Mouse (Mus musculus): ENCODE measurements at regions not wholly inside any gene's neighbourhood (a gene's known extent, or its start where the extent isn't known, plus 50 kb on each side); places are given as distances from the start of the nearest gene placed in this dataset.

GRCm38 (mm10) chr11:42822835-42823234, 212.7 kb upstream of the Gm9972 start:
- no peaks in the 10 kb centered on the region for H3K4me1 ChIP-seq (replicated peaks; ENCODE audit: control insufficient read depth, insufficient read depth, low read length)
- H3K4me2 ChIP-seq (replicated peaks; ENCODE audit: low read depth), result no peak overlapping the region
- H3K4me3 ChIP-seq (ENCODE audit: low read depth, low read length), result no peak overlapping the region
- no peak for TF ChIP-seq CTCF (IDR thresholded peaks at IDR 0.05; ENCODE audit: low read depth)
- no peaks in the 10 kb centered on the region for H3K27me3 ChIP-seq (replicated peaks; ENCODE audit: control insufficient read depth, insufficient read depth, low read length)
- no peak overlapping the region for H3K9ac ChIP-seq (ENCODE audit: low read depth, low read length)
- WGBS, result 50% methylated on average over 1 of the region's 1 CpGs
- H3K27ac ChIP-seq (ENCODE audit: low read depth, low read length), result no peak overlapping the region
- H3K9me3 ChIP-seq (ENCODE audit: control insufficient read depth), result no peaks in the 10 kb centered on the region
- ATAC-seq, result no peak
- no peaks in the 10 kb centered on the region for H3K36me3 ChIP-seq (ENCODE audit: control insufficient read depth, insufficient read depth)

GRCm38 (mm10) chr11:42845795-42846194, 189.8 kb upstream of the Gm9972 start:
- no peak overlapping the region for H3K9ac ChIP-seq (ENCODE audit: low read depth, low read length)
- no peaks in the 10 kb centered on the region for H3K27me3 ChIP-seq (replicated peaks; ENCODE audit: control insufficient read depth, insufficient read depth, low read length)
- no peak overlapping the region for H3K4me2 ChIP-seq (replicated peaks; ENCODE audit: low read depth)
- no peaks in the 10 kb centered on the region for H3K36me3 ChIP-seq (ENCODE audit: control insufficient read depth, insufficient read depth)
- H3K27ac ChIP-seq (ENCODE audit: low read depth, low read length), result no peak overlapping the region
- no peak for TF ChIP-seq CTCF (IDR thresholded peaks at IDR 0.05; ENCODE audit: low read depth)
- no peak overlapping the region for H3K4me3 ChIP-seq (ENCODE audit: low read depth, low read length)
- no peak for ATAC-seq
- 69% methylated on average over 1 of the region's 1 CpGs for WGBS
- no peaks in the 10 kb centered on the region for H3K4me1 ChIP-seq (replicated peaks; ENCODE audit: control insufficient read depth, insufficient read depth, low read length)
- H3K9me3 ChIP-seq (ENCODE audit: control insufficient read depth), result no peaks in the 10 kb centered on the region

- Histone ChIP-seq H3K9ac (ENCODE audit: low read depth, low read length) (no peak overlapping the region), H3K36me3 (ENCODE audit: control insufficient read depth, insufficient read depth) (no peaks in the 10 kb centered on the region), H3K9me3 (ENCODE audit: control insufficient read depth) (no peaks in the 10 kb centered on the region), H3K4me2 (replicated peaks; ENCODE audit: low read depth) (no peak overlapping the region), H3K4me3 (ENCODE audit: low read depth, low read length) (no peak overlapping the region), H3K4me1 (replicated peaks; ENCODE audit: control insufficient read depth, insufficient read depth, low read length) (no peaks in the 10 kb centered on the region), H3K27ac (ENCODE audit: low read depth, low read length) (no peak overlapping the region), H3K27me3 (replicated peaks; ENCODE audit: control insufficient read depth, insufficient read depth, low read length) (no peaks in the 10 kb centered on the region)
- ATAC-seq, result no peak
- 93% methylated on average over 4 of the region's 4 CpGs for WGBS
- TF ChIP-seq CTCF (IDR thresholded peaks at IDR 0.05; ENCODE audit: low read depth), result no peak
Measured at GRCm38 (mm10) chr11:42854411-42854810, 181.1 kb upstream of the Gm9972 start.

GRCm38 (mm10) chr11:42857687-42858086, 177.9 kb upstream of the Gm9972 start:
- H3K9me3 ChIP-seq (ENCODE audit: control insufficient read depth), result no peaks in the 10 kb centered on the region
- no peak overlapping the region for H3K4me3 ChIP-seq (ENCODE audit: low read depth, low read length)
- no peaks in the 10 kb centered on the region for H3K4me1 ChIP-seq (replicated peaks; ENCODE audit: control insufficient read depth, insufficient read depth, low read length)
- ATAC-seq, result no peak
- no peak overlapping the region for H3K9ac ChIP-seq (ENCODE audit: low read depth, low read length)
- no peak overlapping the region for H3K4me2 ChIP-seq (replicated peaks; ENCODE audit: low read depth)
- H3K27ac ChIP-seq (ENCODE audit: low read depth, low read length), result no peak overlapping the region
- H3K36me3 ChIP-seq (ENCODE audit: control insufficient read depth, insufficient read depth), result no peaks in the 10 kb centered on the region
- TF ChIP-seq CTCF (IDR thresholded peaks at IDR 0.05; ENCODE audit: low read depth), result no peak
- no peaks in the 10 kb centered on the region for H3K27me3 ChIP-seq (replicated peaks; ENCODE audit: control insufficient read depth, insufficient read depth, low read length)

- no peaks in the 10 kb centered on the region for H3K36me3 ChIP-seq (ENCODE audit: control insufficient read depth, insufficient read depth)
- no peak overlapping the region for H3K27ac ChIP-seq (ENCODE audit: low read depth, low read length)
- no peak for TF ChIP-seq CTCF (IDR thresholded peaks at IDR 0.05; ENCODE audit: low read depth)
- no peak overlapping the region for H3K4me2 ChIP-seq (replicated peaks; ENCODE audit: low read depth)
- no peaks in the 10 kb centered on the region for H3K27me3 ChIP-seq (replicated peaks; ENCODE audit: control insufficient read depth, insufficient read depth, low read length)
- no peaks in the 10 kb centered on the region for H3K9me3 ChIP-seq (ENCODE audit: control insufficient read depth)
- ATAC-seq, result no peak
- WGBS, result 85% methylated on average over 2 of the region's 2 CpGs
- no peaks in the 10 kb centered on the region for H3K4me1 ChIP-seq (replicated peaks; ENCODE audit: control insufficient read depth, insufficient read depth, low read length)
- H3K9ac ChIP-seq (ENCODE audit: low read depth, low read length), result no peak overlapping the region
- H3K4me3 ChIP-seq (ENCODE audit: low read depth, low read length), result no peak overlapping the region
Measured at GRCm38 (mm10) chr11:42874056-42874455, 161.5 kb upstream of the Gm9972 start.

- no peak for TF ChIP-seq CTCF (IDR thresholded peaks at IDR 0.05; ENCODE audit: low read depth)
- Histone ChIP-seq H3K9ac (ENCODE audit: low read depth, low read length) (no peak overlapping the region), H3K27me3 (replicated peaks; ENCODE audit: control insufficient read depth, insufficient read depth, low read length) (no peaks in the 10 kb centered on the region), H3K27ac (ENCODE audit: low read depth, low read length) (no peak overlapping the region), H3K9me3 (ENCODE audit: control insufficient read depth) (no peaks in the 10 kb centered on the region), H3K4me3 (ENCODE audit: low read depth, low read length) (no peak overlapping the region), H3K4me1 (replicated peaks; ENCODE audit: control insufficient read depth, insufficient read depth, low read length) (no peaks in the 10 kb centered on the region), H3K36me3 (ENCODE audit: control insufficient read depth, insufficient read depth) (no peaks in the 10 kb centered on the region), H3K4me2 (replicated peaks; ENCODE audit: low read depth) (no peak overlapping the region)
- WGBS, result 95% methylated on average over 4 of the region's 4 CpGs
- no peak for ATAC-seq
Measured at GRCm38 (mm10) chr11:42900024-42900423, 135.5 kb upstream of the Gm9972 start.

- Histone ChIP-seq H3K4me3 (ENCODE audit: low read depth, low read length) (no peak overlapping the region), H3K9me3 (ENCODE audit: control insufficient read depth) (no peaks in the 10 kb centered on the region), H3K36me3 (ENCODE audit: control insufficient read depth, insufficient read depth) (no peaks in the 10 kb centered on the region), H3K27me3 (replicated peaks; ENCODE audit: control insufficient read depth, insufficient read depth, low read length) (no peaks in the 10 kb centered on the region), H3K4me2 (replicated peaks; ENCODE audit: low read depth) (no peak overlapping the region), H3K9ac (ENCODE audit: low read depth, low read length) (no peak overlapping the region), H3K27ac (ENCODE audit: low read depth, low read length) (no peak overlapping the region), H3K4me1 (replicated peaks; ENCODE audit: control insufficient read depth, insufficient read depth, low read length) (no peaks in the 10 kb centered on the region)
- ATAC-seq, result no peak
- no peak for TF ChIP-seq CTCF (IDR thresholded peaks at IDR 0.05; ENCODE audit: low read depth)
- 71% methylated on average over 5 of the region's 5 CpGs for WGBS
Measured at GRCm38 (mm10) chr11:42903459-42904012, 132.0 kb upstream of the Gm9972 start.
